Mouse (Mus musculus) liver, adult 2 months (tissue): Measurements from ENCODE around the gene Trak2.

Experiments used
- CTCF ChIP-seq: fragments of 200-500 bp; IDR thresholded peaks from 2 replicates; pipeline ENCODE4 v1.5.1; 2011; ENCODE audit warnings: low read depth, low read length, control low read depth
- POLR2A ChIP-seq: fragments of 200-500 bp; IDR thresholded peaks from 2 replicates; pipeline ENCODE4 v1.6.1; 2011; ENCODE audit warnings: low read length, control low read depth; ENCODE audit not compliant: insufficient read depth; ENCODE audit errors: extremely low read depth

DNA sequence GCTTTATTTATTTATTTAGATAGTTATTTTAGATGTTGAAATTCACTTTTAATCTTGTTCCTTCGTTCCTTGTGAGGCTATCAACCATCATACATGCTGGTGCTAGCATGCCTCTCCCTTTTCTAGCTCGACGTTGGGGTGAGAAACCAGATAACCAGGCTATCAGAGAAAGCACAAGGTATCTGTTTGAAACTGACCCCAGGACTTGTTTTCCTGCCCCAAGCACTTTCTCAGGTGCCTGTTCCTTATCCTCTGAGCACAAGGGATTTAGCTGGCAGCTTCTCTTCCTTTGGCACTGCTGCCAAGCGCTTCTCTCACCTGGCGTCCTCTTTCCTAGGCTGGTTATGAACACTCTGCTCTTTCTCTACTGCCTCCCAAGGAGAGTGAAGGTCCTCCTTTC, 10.8 kb downstream of the Trak2 start:
- TF ChIP-seq CTCF: no peak
- no peak for TF ChIP-seq POLR2A
